Mouse (Mus musculus): ENCODE data around the gene Dync2h1. TPM values are rescaled to one million over a fixed set of nuclear protein-coding genes. Genes with fewer than 3 reads are reported as not detected.

Gene Dync2h1
- total RNA-seq, 2 experiments from 2014 or later: 4.3 to 4.9 TPM

Other genes starting within 250 kb of the Dync2h1 start
- gene Dcun1d5, start 74 bp upstream of the Dync2h1 start, total RNA-seq (2014; fragmentation: Nextera tagmentation): 67.8 and 92.5 TPM in 2 replicates
- gene Dcun1d5, start 74 bp upstream of the Dync2h1 start, total RNA-seq (2017): 122 and 129 TPM in 2 replicates
- gene Mmp13, start 88.1 kb upstream of the Dync2h1 start, total RNA-seq (2014; fragmentation: Nextera tagmentation): not detected in 2 replicates
- not detected in 2 replicates for gene Mmp13, start 88.1 kb upstream of the Dync2h1 start, total RNA-seq (2017)
- not detected in 2 replicates for gene Mmp12, start 159.9 kb upstream of the Dync2h1 start, total RNA-seq (2014; fragmentation: Nextera tagmentation)
- not detected in 2 replicates for gene Mmp12, start 159.9 kb upstream of the Dync2h1 start, total RNA-seq (2017)
- not detected in 2 replicates for gene Mmp1b, start 203.6 kb upstream of the Dync2h1 start, total RNA-seq (2014; fragmentation: Nextera tagmentation)
- not detected in 2 replicates for gene Mmp1b, start 203.6 kb upstream of the Dync2h1 start, total RNA-seq (2017)

Data from megakaryocyte-erythroid progenitor cell, adult 5-6 weeks (primary cell).